Mouse (Mus musculus) limb, embryonic 10.5 days (tissue): ENCODE data around the gene Chpf2. TPM values are rescaled to one million over a fixed set of nuclear protein-coding genes. Genes with fewer than 3 reads are reported as not detected.
A peak's percentile ranks its signal among the peaks of the same experiment; 100 is the strongest.

Experiments
- DNase-seq: peaks from one replicate; pipeline ENCODE4 v3.0.0-alpha.2; 2017; ENCODE audit warnings: low spot score
- H3K27ac ChIP-seq: fragments of 300-500 bp; sonication (generic); 2 replicates; pipeline ENCODE4 v1.5.1; 2016; ENCODE audit warnings: mild to moderate bottlenecking
- H3K27me3 ChIP-seq: fragments of 300-500 bp; sonication (generic); 2 replicates; pipeline ENCODE4 v1.6.1; 2016; ENCODE audit warnings: low read depth, mild to moderate bottlenecking; ENCODE audit not compliant: poor library complexity, severe bottlenecking
- H3K36me3 ChIP-seq: fragments of 300-500 bp; sonication (generic); 2 replicates; pipeline ENCODE4 v1.6.1; 2016; ENCODE audit warnings: mild to moderate bottlenecking, moderate library complexity
- H3K4me1 ChIP-seq: fragments of 300-500 bp; sonication (generic); 2 replicates; pipeline ENCODE4 v1.6.1; 2016
- H3K4me3 ChIP-seq: fragments of 300-500 bp; sonication (generic); 2 replicates; pipeline ENCODE4 v1.5.1; 2016; ENCODE audit warnings: mild to moderate bottlenecking, moderate library complexity
- H3K9me3 ChIP-seq: fragments of 300-500 bp; sonication (generic); replicated peaks from 2 replicates; pipeline ENCODE4 v1.6.1; 2016; ENCODE audit warnings: mild to moderate bottlenecking
- WGBS: fragments of 180-500 bp; shearing (Covaris S2); methylation state at CpG from one replicate; pipeline ENCODE4 v1.1.7; 2016; 5-methylcytosine and 5-hydroxymethylcytosine counted together
- polyA plus RNA-seq: library from polyadenylated mRNA; unstranded; fragments of >200 nt; fragmentation: Nextera tagmentation; extraction: Ambion mirVana; gene quantifications from 2 replicates; pipeline ENCODE4 v1.2.1, GENCODE M21; 2016

The Chpf2 gene
- polyA plus RNA-seq, 1 experiment from 2014 or later, result 19.0 TPM

DNA sequence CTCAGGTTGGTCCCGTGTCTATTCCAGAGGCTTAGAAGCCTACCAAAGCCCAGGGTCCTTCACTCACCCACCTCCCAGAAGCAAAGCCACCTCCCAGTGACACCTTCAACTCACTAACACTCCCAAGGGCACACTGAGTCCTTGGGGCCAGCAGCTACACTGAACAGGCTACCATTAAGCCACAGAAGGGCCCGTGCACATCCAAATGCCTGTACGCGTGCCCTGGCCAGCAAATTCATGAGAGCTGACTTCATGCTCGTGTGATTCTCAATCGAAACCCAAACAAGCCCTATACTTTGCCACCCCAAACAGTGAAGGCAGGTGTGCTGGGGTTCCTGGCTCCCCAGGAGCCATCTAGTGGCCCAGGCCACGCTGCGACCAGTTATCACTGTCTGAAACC lies 34.1 kb downstream of the Chpf2 start:
- WGBS, result 72% methylated on average over 8 of the region's 8 CpGs
- DNase-seq, result no peak
- peaks cover 61% of the 10 kb centered on the region for H3K27me3 ChIP-seq
- H3K27ac ChIP-seq, result no peak overlapping the region
- peaks cover 25% of the 10 kb centered on the region for H3K4me1 ChIP-seq
- no peaks in the 10 kb centered on the region for H3K9me3 ChIP-seq
- H3K4me3 ChIP-seq, result no peak overlapping the region
- H3K36me3 ChIP-seq, result no peaks in the 10 kb centered on the region

- Histone ChIP-seq H3K4me3 (no peak overlapping the region), H3K27ac (no peak overlapping the region), H3K4me1 (peaks cover 25% of the 10 kb centered on the region), H3K36me3 (no peaks in the 10 kb centered on the region), H3K27me3 (peaks cover 66% of the 10 kb centered on the region), H3K9me3 (no peaks in the 10 kb centered on the region)
- no peak for DNase-seq
- WGBS, result 71% methylated on average over 7 of the region's 7 CpGs
These were observed 36.0 kb downstream of the Chpf2 start for GRCm38 (mm10) chr5:24622386-24623040.

DNA sequence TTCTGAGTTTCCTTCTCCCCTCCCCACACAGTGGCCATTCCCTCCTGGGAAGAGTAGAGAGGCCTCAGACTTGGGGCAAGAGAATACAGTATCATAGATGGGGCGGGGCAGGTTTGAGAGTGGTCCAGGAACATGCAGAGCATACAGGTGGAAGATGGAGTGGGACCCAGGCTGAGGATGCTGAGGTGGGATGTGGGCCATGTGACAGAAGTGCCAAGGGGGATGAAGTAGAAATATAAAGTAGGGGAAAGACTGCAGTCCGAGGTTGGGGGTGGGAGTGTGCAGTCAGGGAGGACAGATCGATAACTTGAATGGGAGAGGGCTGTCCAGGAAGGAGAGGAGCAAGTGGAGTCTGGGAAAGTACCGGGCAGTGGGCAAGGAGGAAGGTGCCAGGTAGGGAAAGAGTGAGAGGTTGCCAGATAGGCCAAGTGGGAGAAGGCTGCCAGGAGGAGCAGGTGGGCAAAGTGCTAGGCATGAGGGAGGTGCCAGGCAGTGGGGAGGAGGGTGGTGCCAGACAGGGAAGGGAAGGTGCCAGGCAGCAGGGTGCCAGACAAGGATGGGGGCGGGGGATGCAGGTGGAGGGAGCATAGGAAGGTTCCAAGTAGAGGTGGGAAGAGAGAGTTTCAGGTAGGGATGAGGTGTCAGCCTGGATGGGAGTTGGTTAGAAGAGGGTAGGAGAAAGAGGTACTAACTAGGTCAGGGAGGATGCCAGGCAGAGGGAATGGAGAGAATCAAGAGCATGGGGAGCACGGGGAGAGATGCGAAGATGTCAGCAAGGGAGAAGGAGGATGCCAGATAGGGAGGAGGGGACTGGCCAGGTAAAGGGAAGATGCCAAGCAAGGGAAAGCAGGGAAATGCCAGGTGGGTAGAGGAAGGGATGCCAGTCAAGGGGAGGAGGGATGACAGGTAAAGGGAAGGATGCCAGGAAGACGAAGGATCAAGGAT lies 36.8 kb downstream of the Chpf2 start:
- Histone ChIP-seq H3K9me3 (no peaks in the 10 kb centered on the region), H3K4me1 (peaks cover 25% of the 10 kb centered on the region), H3K27me3 (peaks cover 66% of the 10 kb centered on the region), H3K4me3 (peak overlapping the region; percentile 64), H3K27ac (peak overlapping the region; percentile 78; the same call in 1 of the 2 replicates), H3K36me3 (no peaks in the 10 kb centered on the region)
- DNase-seq, result no peak
- WGBS, result 46% methylated on average over 8 of the region's 8 CpGs

DNA sequence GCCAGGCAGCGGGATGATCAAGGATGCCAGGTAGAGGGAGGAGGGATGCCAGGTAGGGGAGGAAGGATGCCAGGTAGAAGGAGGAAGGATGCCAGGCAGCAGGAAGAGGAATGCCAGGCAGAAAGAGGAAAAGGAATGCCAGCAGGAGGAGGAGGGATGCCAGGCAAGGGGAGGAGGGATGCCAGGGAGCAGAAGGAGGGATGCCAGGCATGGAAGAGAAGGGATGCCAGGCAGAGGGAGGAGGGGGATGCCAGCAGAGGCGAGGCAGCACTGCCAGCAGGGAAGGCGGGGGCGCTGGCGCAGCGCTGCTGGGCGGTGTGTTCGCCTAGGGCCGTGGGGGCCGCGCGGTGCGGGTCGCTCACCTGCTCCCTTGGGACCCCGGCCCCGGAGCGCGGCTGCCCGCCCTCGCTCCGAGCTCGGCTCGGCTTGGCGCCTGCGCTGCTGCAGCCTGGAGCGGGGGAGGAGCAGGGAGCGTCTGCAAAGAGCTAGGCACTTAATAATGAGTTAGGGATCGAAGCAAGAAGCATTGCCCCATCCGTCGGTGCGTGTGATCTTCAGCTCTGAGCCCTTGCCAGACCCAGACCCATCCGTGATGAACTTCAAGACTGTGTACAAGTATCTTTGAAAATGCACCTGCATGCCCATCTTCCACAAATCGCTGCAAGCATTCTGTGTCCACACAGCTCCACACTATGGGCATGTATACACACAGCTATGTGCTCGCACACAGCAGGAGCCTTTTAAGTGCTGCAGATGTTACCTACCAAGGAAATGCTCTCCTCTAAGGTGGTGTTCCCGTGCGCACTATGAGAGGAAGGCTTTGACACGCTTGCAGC lies 37.7 kb downstream of the Chpf2 start, which contains the start of gene Smarcd3:
TSS of gene Smarcd3 (minus strand) at position 426 of the 836 bp plus-strand sequence.
- Histone ChIP-seq H3K27ac (peak within 1 kb of the TSS; percentile 78), H3K9me3 (no peaks in the 10 kb centered on the region), H3K27me3 (peaks cover 66% of the 10 kb centered on the region), H3K36me3 (no peaks in the 10 kb centered on the region), H3K4me1 (peaks cover 25% of the 10 kb centered on the region), H3K4me3 (peak within 1 kb of the TSS; percentile 64)
- DNase-seq, result peak; percentile 76
- 4% methylated on average over 37 of the region's 37 CpGs for WGBS

DNA sequence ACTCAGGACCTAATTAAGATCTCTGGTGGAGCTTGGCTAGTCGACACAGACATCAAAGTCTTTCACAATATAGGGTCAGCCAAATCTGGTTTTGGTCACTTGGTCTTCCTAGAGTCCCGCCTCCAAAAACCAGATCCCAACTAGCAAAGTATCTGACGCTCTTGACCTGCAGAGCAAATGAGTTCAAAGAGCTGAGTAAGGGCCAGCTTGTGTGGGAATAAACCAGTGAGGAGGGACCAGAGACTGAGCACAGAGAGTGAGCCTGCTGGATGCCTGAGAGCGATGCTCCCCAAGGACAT lies 38.2 kb downstream of the Chpf2 start:
- DNase-seq, result no peak
- H3K36me3 ChIP-seq, result no peaks in the 10 kb centered on the region
- WGBS, result 24% methylated on average over 4 of the region's 4 CpGs
- H3K27ac ChIP-seq, result 0 out of 2 replicates have a peak overlapping the region, but pooled peaks have one; percentile 78
- H3K4me3 ChIP-seq, result peak overlapping the region; percentile 64
- H3K27me3 ChIP-seq, result peaks cover 62% of the 10 kb centered on the region
- H3K9me3 ChIP-seq, result no peaks in the 10 kb centered on the region
- H3K4me1 ChIP-seq, result peaks cover 25% of the 10 kb centered on the region

GRCm38 (mm10) chr5:24629712-24630111 lies 43.2 kb downstream of the Chpf2 start:
- H3K27me3 ChIP-seq, result peaks cover 26% of the 10 kb centered on the region
- H3K4me3 ChIP-seq, result no peak overlapping the region
- DNase-seq, result no peak
- H3K9me3 ChIP-seq, result no peaks in the 10 kb centered on the region
- no peaks in the 10 kb centered on the region for H3K36me3 ChIP-seq
- H3K27ac ChIP-seq, result no peak overlapping the region
- WGBS, result 79% methylated on average over 3 of the region's 3 CpGs
- peaks cover 3% of the 10 kb centered on the region for H3K4me1 ChIP-seq

DNA sequence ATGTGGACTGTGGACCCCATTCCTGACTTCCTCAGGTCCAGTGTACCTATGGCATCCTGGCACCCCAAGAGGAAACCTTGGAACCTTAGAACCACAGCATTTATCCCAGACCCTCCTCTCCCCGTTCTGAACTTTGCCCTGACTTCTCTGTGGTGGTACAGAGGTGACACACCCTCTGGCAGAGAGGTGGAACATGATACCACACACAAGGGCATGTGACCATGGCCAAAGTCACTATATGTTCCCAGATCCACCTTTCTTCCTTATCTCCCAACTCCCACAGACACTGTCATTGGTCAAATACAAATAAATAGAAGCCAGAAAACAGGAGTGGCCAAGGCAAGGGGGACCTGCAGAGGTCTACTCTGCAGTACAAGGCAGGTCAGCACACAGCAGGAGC lies 48.6 kb downstream of the Chpf2 start:
- no peak for DNase-seq

GRCm38 (mm10) chr5:24635526-24636141 lies 49.1 kb downstream of the Chpf2 start:
- no peaks in the 10 kb centered on the region for H3K36me3 ChIP-seq
- H3K27me3 ChIP-seq, result 0 out of 2 replicates have a peak, but pooled peaks cover 7% of the 10 kb centered on the region
- no peak for DNase-seq
- H3K4me1 ChIP-seq, result peaks cover 7% of the 10 kb centered on the region
- no peak overlapping the region for H3K27ac ChIP-seq
- H3K9me3 ChIP-seq, result no peaks in the 10 kb centered on the region
- 79% methylated on average over 6 of the region's 6 CpGs for WGBS
- no peak overlapping the region for H3K4me3 ChIP-seq

More for the DNA sequence above, 48.6 kb downstream of the Chpf2 start:
- WGBS, result 70% methylated on average over 1 of the region's 1 CpGs
- Histone ChIP-seq H3K9me3 (no peaks in the 10 kb centered on the region), H3K36me3 (no peaks in the 10 kb centered on the region), H3K4me1 (peaks cover 7% of the 10 kb centered on the region), H3K27ac (no peak overlapping the region), H3K4me3 (no peak overlapping the region), H3K27me3 (0 out of 2 replicates have a peak, but pooled peaks cover 13% of the 10 kb centered on the region)

DNA sequence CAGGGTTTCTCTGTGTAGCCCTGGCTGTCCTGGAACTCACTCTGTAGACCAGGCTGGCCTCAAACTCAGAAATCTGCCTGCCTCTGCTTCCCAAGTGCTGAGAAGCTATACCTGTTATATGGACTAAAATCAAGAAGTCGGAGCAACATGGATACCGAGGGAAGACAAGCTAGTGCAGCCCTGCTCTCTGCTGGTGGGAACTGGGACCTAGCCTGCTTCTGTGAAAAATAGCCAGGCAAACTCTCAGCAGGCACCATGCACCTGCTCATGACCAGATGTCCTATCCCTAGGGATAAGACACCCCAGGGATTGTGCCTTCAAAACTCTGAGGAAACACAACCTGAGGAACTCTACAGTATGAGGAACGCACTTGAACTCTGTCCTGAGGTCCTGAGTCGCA lies 50.4 kb downstream of the Chpf2 start:
- WGBS, result 86% methylated on average over 4 of the region's 4 CpGs
- no peak overlapping the region for H3K27ac ChIP-seq
- no peak for DNase-seq
- peaks cover 7% of the 10 kb centered on the region for H3K4me1 ChIP-seq
- no peak overlapping the region for H3K4me3 ChIP-seq
- no peaks in the 10 kb centered on the region for H3K9me3 ChIP-seq
- H3K27me3 ChIP-seq, result 0 out of 2 replicates have a peak, but pooled peaks cover 4% of the 10 kb centered on the region
- H3K36me3 ChIP-seq, result no peaks in the 10 kb centered on the region

- H3K9me3 ChIP-seq, result no peaks in the 10 kb centered on the region
- 65% methylated on average over 6 of the region's 6 CpGs for WGBS
- H3K4me3 ChIP-seq, result no peak overlapping the region
- H3K27me3 ChIP-seq, result no peaks in the 10 kb centered on the region
- no peaks in the 10 kb centered on the region for H3K36me3 ChIP-seq
- no peak for DNase-seq
- H3K27ac ChIP-seq, result no peak overlapping the region
- H3K4me1 ChIP-seq, result peaks cover 7% of the 10 kb centered on the region
These were observed 51.6 kb downstream of the Chpf2 start for GRCm38 (mm10) chr5:24638131-24638530.

- Histone ChIP-seq H3K27ac (no peak overlapping the region), H3K27me3 (no peaks in the 10 kb centered on the region), H3K4me1 (peaks cover 7% of the 10 kb centered on the region), H3K9me3 (no peaks in the 10 kb centered on the region), H3K4me3 (no peak overlapping the region), H3K36me3 (no peaks in the 10 kb centered on the region)
- WGBS, result 85% methylated on average over 6 of the region's 6 CpGs
- DNase-seq, result no peak
These were observed 52.5 kb downstream of the Chpf2 start for GRCm38 (mm10) chr5:24639081-24639480.
